Mouse (Mus musculus): Measurements from ENCODE around the gene Gpatch3. TPM values are rescaled to one million over a fixed set of nuclear protein-coding genes. Genes with fewer than 3 reads are reported as not detected.
A peak's percentile ranks its signal among the peaks of the same experiment; 100 is the strongest.

The Gpatch3 gene
- 7.9 and 9.5 TPM in 2 replicates for polyA plus RNA-seq (2012; rRNA removed)

DNA sequence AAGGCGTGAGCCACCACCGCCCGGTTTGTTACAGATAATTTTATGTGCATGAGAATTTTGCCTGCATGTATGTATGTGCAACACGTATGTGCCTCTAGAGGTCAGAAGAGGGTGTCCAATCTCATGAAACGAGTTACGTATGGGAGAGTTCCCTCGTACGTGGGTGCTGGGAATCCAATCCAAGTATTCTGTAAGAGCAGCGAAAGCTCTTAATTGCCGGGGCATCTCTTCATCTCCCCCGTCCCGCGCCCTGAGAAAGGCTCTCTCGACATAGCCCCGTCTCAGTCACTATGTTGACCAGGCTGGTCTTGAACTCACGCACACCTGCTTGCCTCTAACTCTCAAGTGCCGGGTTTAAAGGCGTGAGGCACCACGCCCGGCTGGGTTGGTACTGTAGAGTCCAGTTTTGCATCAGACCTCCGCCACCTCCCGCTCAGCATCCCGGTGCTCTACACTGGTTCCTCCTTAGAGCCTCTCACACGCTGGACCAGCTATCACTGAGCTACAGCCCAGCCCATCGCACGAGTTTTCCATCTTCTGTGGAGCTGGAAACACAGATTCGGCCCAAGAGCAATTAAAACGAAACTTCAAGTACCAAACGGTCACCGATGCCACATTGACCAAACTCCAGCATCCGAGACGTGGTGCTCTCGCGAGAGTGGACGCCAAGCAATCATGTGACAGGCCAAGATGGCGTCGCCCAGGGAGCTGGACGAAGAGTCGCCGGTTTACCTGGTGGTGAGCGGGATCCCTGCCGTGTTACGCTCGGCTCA is at the start of gene Gpatch3:
Gene Gpatch3, plus strand, starts transcription at position 676 of the 773 bp plus-strand sequence.
- H3K36me3 ChIP-seq (ENCODE audit: control insufficient read depth, insufficient read depth, low read length): no peaks in the 10 kb centered on the region
- peak within 1 kb of the TSS; percentile 54 for H3K4me3 ChIP-seq (ENCODE audit: control insufficient read depth, insufficient read depth, low read length)
- TF ChIP-seq CTCF (IDR thresholded peaks at IDR 0.05; ENCODE audit: borderline replicate concordance, control insufficient read depth, extremely low read depth, insufficient read depth, low read length, poor library complexity): peak; percentile 34; the same call in 1 of the 2 replicates
- TF ChIP-seq POLR2A (IDR thresholded peaks at IDR 0.05; ENCODE audit: control insufficient read depth, extremely low read depth, insufficient read depth, low read length, poor library complexity): 0 out of 2 replicates have a peak, but pooled peaks have one; percentile 36
- peak; percentile 81 for DNase-seq
- H3K27me3 ChIP-seq (ENCODE audit: control insufficient read depth, insufficient read depth, low read length): no peaks in the 10 kb centered on the region
- H3K4me1 ChIP-seq (replicated peaks; ENCODE audit: control insufficient read depth, insufficient read depth, low read length): peaks cover 12% of the 10 kb centered on the region
- WGBS: 5% methylated on average over 44 of the region's 44 CpGs
- H3K27ac ChIP-seq (ENCODE audit: control insufficient read depth, insufficient read depth, low read length): no peak within 1 kb of the TSS

DNA sequence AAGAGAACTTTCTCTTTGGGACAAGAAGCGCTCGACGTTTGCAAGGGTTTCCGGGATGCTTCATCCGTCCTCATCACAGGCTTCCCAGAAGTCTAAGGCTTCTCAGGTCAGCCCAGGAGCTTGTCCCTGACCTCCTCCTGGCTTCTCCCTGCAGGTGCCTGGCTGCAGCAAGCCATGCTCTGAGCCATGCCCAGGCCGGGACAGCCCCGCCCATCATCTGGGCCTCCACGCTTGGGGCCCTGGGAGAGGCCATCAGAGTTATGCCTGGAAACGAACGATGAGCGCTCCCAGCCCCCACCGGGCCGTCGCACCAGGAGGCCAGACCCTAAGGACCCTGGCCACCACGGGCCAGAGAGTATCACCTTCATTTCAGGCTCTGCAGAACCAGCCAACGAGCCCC is 46.8 kb upstream of the Gpatch3 start:
- Histone ChIP-seq H3K36me3 (ENCODE audit: control insufficient read depth, insufficient read depth, low read length) (peaks cover 17% of the 10 kb centered on the region), H3K27me3 (ENCODE audit: control insufficient read depth, insufficient read depth, low read length) (no peaks in the 10 kb centered on the region), H3K4me3 (ENCODE audit: control insufficient read depth, insufficient read depth, low read length) (no peak overlapping the region), H3K4me1 (replicated peaks; ENCODE audit: control insufficient read depth, insufficient read depth, low read length) (no peaks in the 10 kb centered on the region), H3K27ac (ENCODE audit: control insufficient read depth, insufficient read depth, low read length) (no peak overlapping the region)
- WGBS: 89% methylated on average over 16 of the region's 16 CpGs
- no peak for TF ChIP-seq CTCF (IDR thresholded peaks at IDR 0.05; ENCODE audit: borderline replicate concordance, control insufficient read depth, extremely low read depth, insufficient read depth, low read length, poor library complexity)
- TF ChIP-seq POLR2A (IDR thresholded peaks at IDR 0.05; ENCODE audit: control insufficient read depth, extremely low read depth, insufficient read depth, low read length, poor library complexity): no peak
- DNase-seq: no peak

DNA sequence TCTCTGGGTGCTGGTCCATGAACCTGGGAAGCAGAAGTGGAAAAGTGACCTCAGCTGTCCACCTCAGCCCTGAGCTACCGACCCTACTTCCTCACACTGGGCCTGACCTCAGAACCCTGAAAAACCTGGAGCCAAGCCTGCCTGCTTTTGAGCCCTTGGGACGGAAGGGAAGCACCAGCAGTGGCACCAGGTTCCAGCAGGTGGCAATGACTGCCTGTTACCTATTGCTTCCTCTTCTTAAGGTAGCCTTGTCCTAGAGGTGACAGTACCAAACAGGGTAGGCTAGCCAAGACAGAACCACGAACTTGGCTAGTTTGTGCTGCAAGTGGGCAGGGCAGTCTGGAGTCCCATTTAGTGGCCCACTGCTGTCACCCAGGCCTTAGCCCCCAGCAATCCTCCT is 41.8 kb upstream of the Gpatch3 start:
- Histone ChIP-seq H3K4me3 (ENCODE audit: control insufficient read depth, insufficient read depth, low read length) (no peak overlapping the region), H3K4me1 (replicated peaks; ENCODE audit: control insufficient read depth, insufficient read depth, low read length) (no peaks in the 10 kb centered on the region), H3K36me3 (ENCODE audit: control insufficient read depth, insufficient read depth, low read length) (peaks cover 38% of the 10 kb centered on the region), H3K27ac (ENCODE audit: control insufficient read depth, insufficient read depth, low read length) (no peak overlapping the region), H3K27me3 (ENCODE audit: control insufficient read depth, insufficient read depth, low read length) (no peaks in the 10 kb centered on the region)
- DNase-seq: no peak
- TF ChIP-seq POLR2A (IDR thresholded peaks at IDR 0.05; ENCODE audit: control insufficient read depth, extremely low read depth, insufficient read depth, low read length, poor library complexity) (no peak), CTCF (IDR thresholded peaks at IDR 0.05; ENCODE audit: borderline replicate concordance, control insufficient read depth, extremely low read depth, insufficient read depth, low read length, poor library complexity) (no peak)
- WGBS: 79% methylated on average over 3 of the region's 3 CpGs

DNA sequence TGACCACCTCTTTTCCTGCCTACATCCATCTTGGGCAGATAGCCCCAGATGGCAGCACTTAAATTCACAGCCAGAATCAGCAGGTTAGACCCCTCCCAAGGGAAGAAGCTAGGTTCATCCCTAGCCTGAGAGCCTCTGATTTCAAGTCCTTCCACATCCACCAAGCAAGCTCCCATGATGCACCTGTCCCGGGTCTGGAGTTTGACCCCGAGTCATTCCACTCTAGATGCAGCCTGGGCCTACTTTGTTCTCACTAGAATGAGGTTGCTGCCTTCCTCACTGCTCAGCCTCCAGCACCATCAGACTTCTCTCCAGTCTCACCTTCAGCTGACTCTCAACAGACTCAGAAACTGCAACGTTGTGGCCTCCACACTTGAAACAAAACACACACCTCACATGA is 38.5 kb upstream of the Gpatch3 start:
- no peak for DNase-seq
- H3K27ac ChIP-seq (ENCODE audit: control insufficient read depth, insufficient read depth, low read length): no peak overlapping the region
- WGBS: 77% methylated on average over 3 of the region's 3 CpGs
- H3K27me3 ChIP-seq (ENCODE audit: control insufficient read depth, insufficient read depth, low read length): no peaks in the 10 kb centered on the region
- H3K36me3 ChIP-seq (ENCODE audit: control insufficient read depth, insufficient read depth, low read length): peaks cover 48% of the 10 kb centered on the region
- H3K4me3 ChIP-seq (ENCODE audit: control insufficient read depth, insufficient read depth, low read length): no peak overlapping the region
- H3K4me1 ChIP-seq (replicated peaks; ENCODE audit: control insufficient read depth, insufficient read depth, low read length): no peaks in the 10 kb centered on the region
- TF ChIP-seq CTCF (IDR thresholded peaks at IDR 0.05; ENCODE audit: borderline replicate concordance, control insufficient read depth, extremely low read depth, insufficient read depth, low read length, poor library complexity) (no peak), POLR2A (IDR thresholded peaks at IDR 0.05; ENCODE audit: control insufficient read depth, extremely low read depth, insufficient read depth, low read length, poor library complexity) (no peak)

DNA sequence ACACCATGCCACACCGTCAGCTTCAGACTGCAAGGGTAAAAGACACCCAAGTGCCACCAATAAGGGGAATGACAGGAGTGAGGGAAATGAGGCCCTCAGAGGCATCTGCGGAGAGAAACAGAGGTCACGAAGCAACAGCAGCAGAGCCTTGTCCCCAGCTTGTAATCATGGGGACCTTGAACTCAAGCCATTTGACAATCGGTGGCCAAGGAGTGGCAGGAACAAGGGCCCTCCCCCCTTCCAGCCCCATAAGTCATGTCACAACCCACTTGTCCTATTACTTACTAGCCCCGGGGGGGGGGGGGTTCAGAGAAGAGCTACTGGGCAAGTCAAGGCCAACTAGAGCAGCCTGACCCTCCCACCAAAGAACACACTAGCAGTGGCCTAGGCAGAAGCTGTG is 37.9 kb upstream of the Gpatch3 start:
- H3K4me3 ChIP-seq (ENCODE audit: control insufficient read depth, insufficient read depth, low read length): no peak overlapping the region
- no peak overlapping the region for H3K27ac ChIP-seq (ENCODE audit: control insufficient read depth, insufficient read depth, low read length)
- H3K36me3 ChIP-seq (ENCODE audit: control insufficient read depth, insufficient read depth, low read length): peaks cover 42% of the 10 kb centered on the region
- no peak for DNase-seq
- 91% methylated on average over 5 of the region's 5 CpGs for WGBS
- TF ChIP-seq CTCF (IDR thresholded peaks at IDR 0.05; ENCODE audit: borderline replicate concordance, control insufficient read depth, extremely low read depth, insufficient read depth, low read length, poor library complexity) (no peak), POLR2A (IDR thresholded peaks at IDR 0.05; ENCODE audit: control insufficient read depth, extremely low read depth, insufficient read depth, low read length, poor library complexity) (no peak)
- H3K27me3 ChIP-seq (ENCODE audit: control insufficient read depth, insufficient read depth, low read length): no peaks in the 10 kb centered on the region
- no peaks in the 10 kb centered on the region for H3K4me1 ChIP-seq (replicated peaks; ENCODE audit: control insufficient read depth, insufficient read depth, low read length)

DNA sequence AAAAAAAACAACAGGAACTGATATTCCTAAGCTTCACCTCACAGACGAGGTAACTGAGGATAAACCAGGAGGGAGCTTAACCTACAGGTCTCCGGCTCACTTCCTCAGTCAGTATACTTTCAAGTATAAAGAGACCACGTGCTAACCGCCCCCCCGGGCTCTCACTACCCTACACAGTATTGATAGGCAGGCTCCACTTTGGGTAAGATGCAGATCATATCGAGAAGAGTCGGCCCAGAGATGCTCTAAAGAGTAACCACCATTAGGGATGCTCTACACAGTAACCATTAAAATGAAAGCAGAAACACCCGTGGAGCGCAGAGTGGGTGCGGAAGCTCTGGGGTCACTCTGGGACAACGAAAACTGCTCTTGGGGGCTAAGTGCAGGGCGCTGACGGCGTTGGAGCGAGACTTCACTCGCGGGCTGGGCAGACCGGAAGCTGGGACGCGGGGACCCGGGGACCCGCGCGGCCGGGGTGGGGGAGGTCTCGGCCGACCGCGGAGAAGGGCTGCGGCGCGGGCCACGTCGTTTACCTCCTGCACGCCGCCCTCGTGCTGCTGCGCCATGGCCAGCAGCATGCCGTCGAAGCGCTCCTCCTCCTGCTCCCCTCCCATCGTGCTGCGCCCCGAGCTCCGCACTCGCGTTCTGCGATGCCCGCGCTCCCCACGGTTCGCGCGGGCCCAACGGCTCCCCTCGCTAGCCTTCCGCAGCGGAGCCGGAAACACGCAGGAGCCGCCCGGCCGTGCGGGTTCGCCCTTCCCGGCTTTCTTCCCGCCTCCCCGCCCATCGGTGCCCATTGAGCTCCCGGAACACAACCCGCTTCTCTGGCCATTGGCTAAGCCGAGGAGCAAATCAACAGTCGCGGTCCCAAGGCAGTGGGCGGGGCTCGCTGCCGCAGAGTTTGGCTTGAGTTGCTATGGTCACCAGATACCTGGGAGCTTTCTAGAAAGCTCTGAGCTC is 29.0 kb upstream of the Gpatch3 start, which contains the start of gene Nudc:
Gene Nudc, minus strand, starts transcription at position 725 of the 960 bp plus-strand sequence.
- H3K27me3 ChIP-seq (ENCODE audit: control insufficient read depth, insufficient read depth, low read length): no peaks in the 10 kb centered on the region
- peak; percentile 95 for DNase-seq
- peak within 1 kb of the TSS; percentile 99 for H3K4me3 ChIP-seq (ENCODE audit: control insufficient read depth, insufficient read depth, low read length)
- under 1% methylated on average over 73 of the region's 77 CpGs for WGBS
- peak within 1 kb of the TSS; percentile 27; the same call in 1 of the 2 replicates for H3K27ac ChIP-seq (ENCODE audit: control insufficient read depth, insufficient read depth, low read length)
- TF ChIP-seq POLR2A (IDR thresholded peaks at IDR 0.05; ENCODE audit: control insufficient read depth, extremely low read depth, insufficient read depth, low read length, poor library complexity) (peak; percentile 67; the same call in 1 of the 2 replicates), CTCF (IDR thresholded peaks at IDR 0.05; ENCODE audit: borderline replicate concordance, control insufficient read depth, extremely low read depth, insufficient read depth, low read length, poor library complexity) (peak; percentile 60; the same call in 1 of the 2 replicates)
- H3K4me1 ChIP-seq (replicated peaks; ENCODE audit: control insufficient read depth, insufficient read depth, low read length): 0 out of 2 replicates have a peak, but pooled peaks cover 3% of the 10 kb centered on the region
- H3K36me3 ChIP-seq (ENCODE audit: control insufficient read depth, insufficient read depth, low read length): peaks cover 3% of the 10 kb centered on the region; the same call in 1 of the 2 replicates
